Mouse (Mus musculus) bone marrow, adult 2 months (tissue): ENCODE measurements around the gene Zcchc24.

ENCODE experiments used
- CTCF ChIP-seq: fragments of 200-500 bp; IDR thresholded peaks from 2 replicates; pipeline ENCODE4 v1.5.1; 2011; ENCODE audit warnings: low read length, control low read depth; ENCODE audit not compliant: control insufficient read depth, insufficient read depth
- POLR2A ChIP-seq: fragments of 200-500 bp; IDR thresholded peaks from 2 replicates; pipeline ENCODE4 v1.6.1; 2011; ENCODE audit warnings: low read depth, mild to moderate bottlenecking, control low read depth, low read length, borderline replicate concordance; ENCODE audit not compliant: control insufficient read depth

GRCm38 (mm10) chr14:25745365-25746184, 23.3 kb downstream of the Zcchc24 start:
- TF ChIP-seq CTCF (no peak), POLR2A (no peak)
